Mouse (Mus musculus) kidney, embryonic 14.5 days (tissue): ENCODE measurements around the gene Akap6. TPM values are rescaled to one million over a fixed set of nuclear protein-coding genes. Genes with fewer than 3 reads are reported as not detected.

Source experiments
- ATAC-seq: fragments of 200-750 bp; cut with Nextera tagmentation; 2 replicates; pipeline ENCODE4 v1.8.0; 2017; ENCODE audit warnings: moderate number of reproducible peaks, mild to moderate bottlenecking, moderate TSS enrichment, moderate library complexity; ENCODE audit not compliant: low FRiP score, low TSS enrichment
- H3K27ac ChIP-seq: fragments of 300-500 bp; sonication (generic); 2 replicates; pipeline ENCODE4 v1.5.1; 2014; ENCODE audit warnings: low read depth, mild to moderate bottlenecking, low read length, moderate library complexity, mixed read lengths
- H3K27me3 ChIP-seq: fragments of 300-500 bp; sonication (generic); 2 replicates; pipeline ENCODE4 v1.6.1; 2014; ENCODE audit warnings: mild to moderate bottlenecking, low read length; ENCODE audit not compliant: control insufficient read depth, insufficient read depth
- H3K36me3 ChIP-seq: fragments of 300-500 bp; sonication (generic); 2 replicates; pipeline ENCODE4 v1.6.1; 2014; ENCODE audit warnings: low read length, mixed read lengths; ENCODE audit not compliant: control insufficient read depth, insufficient read depth
- H3K4me1 ChIP-seq: fragments of 300-500 bp; sonication (generic); 2 replicates; pipeline ENCODE4 v1.6.1; 2014; ENCODE audit warnings: low read length, mixed read lengths; ENCODE audit not compliant: control insufficient read depth, insufficient read depth
- H3K4me2 ChIP-seq: fragments of 300-500 bp; sonication (generic); replicated peaks from 2 replicates; pipeline ENCODE4 v1.6.1; 2014; ENCODE audit warnings: low read depth, mild to moderate bottlenecking, low read length
- H3K4me3 ChIP-seq: fragments of 300-500 bp; sonication (generic); 2 replicates; pipeline ENCODE4 v1.5.1; 2014; ENCODE audit warnings: mild to moderate bottlenecking, low read length
- H3K9ac ChIP-seq: fragments of 300-500 bp; sonication (generic); 2 replicates; pipeline ENCODE4 v1.6.1; 2014; ENCODE audit warnings: low read depth, mild to moderate bottlenecking, low read length, moderate library complexity
- H3K9me3 ChIP-seq: fragments of 300-500 bp; sonication (generic); 2 replicates; pipeline ENCODE4 v1.6.1; 2016; ENCODE audit warnings: low read length; ENCODE audit not compliant: control insufficient read depth
- WGBS: fragments of 180-500 bp; shearing (Covaris S2); extraction: QIAGEN DNeasy Blood & Tissue Kit; methylation state at CpG from one replicate; pipeline ENCODE4 v1.1.7; 2014; 5-methylcytosine and 5-hydroxymethylcytosine counted together
- polyA plus RNA-seq: library from polyadenylated mRNA; unstranded; fragments of >200 nt; fragmentation: Nextera tagmentation; extraction: Ambion mirVana; gene quantifications from 2 replicates; pipeline ENCODE4 v1.2.1, GENCODE M21; 2014

Akap6 gene
- polyA plus RNA-seq, 1 experiment from 2014 or later, result 0.18 TPM

DNA sequence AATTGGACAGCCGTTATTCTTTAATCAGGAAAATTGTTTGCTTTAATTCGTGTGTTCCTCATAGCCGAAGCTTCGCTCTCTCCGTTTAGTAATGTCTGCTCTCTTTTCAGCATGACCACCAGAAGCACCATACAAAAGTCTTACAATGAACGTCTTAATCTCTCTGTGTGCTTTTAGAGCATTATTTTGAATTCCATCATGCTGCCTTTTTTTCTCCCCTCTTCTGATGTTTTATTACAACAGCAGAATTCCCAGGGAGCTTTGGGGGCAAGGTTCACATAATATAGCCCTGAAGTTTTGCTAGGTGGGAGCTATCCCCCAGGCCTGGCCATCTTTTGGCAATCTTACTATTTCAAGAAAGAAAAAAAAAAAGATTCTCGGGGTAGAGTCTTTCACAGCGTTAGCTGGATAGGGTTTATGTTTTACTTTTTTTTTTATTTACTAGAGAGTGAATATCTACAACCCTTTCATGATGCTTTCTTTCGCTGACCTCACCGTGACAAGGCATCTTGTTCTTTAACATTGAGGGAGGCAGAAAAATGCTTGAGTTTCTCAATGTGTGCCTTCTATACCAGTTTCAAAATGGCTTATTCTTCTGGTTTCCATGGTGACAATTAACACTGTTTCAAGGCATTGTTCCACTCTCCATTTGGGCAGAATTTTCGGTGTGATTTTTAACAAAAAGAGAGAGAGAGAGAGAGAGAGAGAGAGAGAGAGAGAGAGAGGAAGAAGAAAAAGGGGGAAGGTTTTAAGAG lies 366.0 kb downstream of the Akap6 start:
- no peaks in the 10 kb centered on the region for H3K36me3 ChIP-seq

GRCm38 (mm10) chr12:53066321-53066720 lies 367.1 kb downstream of the Akap6 start:
- Histone ChIP-seq H3K4me1 (no peaks in the 10 kb centered on the region), H3K27ac (no peak overlapping the region), H3K9ac (no peak overlapping the region), H3K36me3 (no peaks in the 10 kb centered on the region), H3K4me3 (no peak overlapping the region), H3K27me3 (no peaks in the 10 kb centered on the region), H3K9me3 (no peaks in the 10 kb centered on the region), H3K4me2 (no peak overlapping the region)
- ATAC-seq, result no peak
- 90% methylated on average over 9 of the region's 9 CpGs for WGBS

More for the DNA sequence above, 366.0 kb downstream of the Akap6 start:
- 80% methylated on average over 11 of the region's 11 CpGs for WGBS
- H3K4me1 ChIP-seq, result no peaks in the 10 kb centered on the region
- H3K27ac ChIP-seq, result no peak overlapping the region
- no peak for ATAC-seq
- no peak overlapping the region for H3K4me2 ChIP-seq
- no peak overlapping the region for H3K9ac ChIP-seq
- no peaks in the 10 kb centered on the region for H3K9me3 ChIP-seq
- no peaks in the 10 kb centered on the region for H3K27me3 ChIP-seq
- no peak overlapping the region for H3K4me3 ChIP-seq

- no peaks in the 10 kb centered on the region for H3K27me3 ChIP-seq
- WGBS, result 85% methylated on average over 5 of the region's 5 CpGs
- no peak overlapping the region for H3K4me2 ChIP-seq
- H3K4me1 ChIP-seq, result no peaks in the 10 kb centered on the region
- H3K27ac ChIP-seq, result no peak overlapping the region
- no peak overlapping the region for H3K9ac ChIP-seq
- H3K9me3 ChIP-seq, result no peaks in the 10 kb centered on the region
- no peaks in the 10 kb centered on the region for H3K36me3 ChIP-seq
- ATAC-seq, result no peak
- no peak overlapping the region for H3K4me3 ChIP-seq
Measured at GRCm38 (mm10) chr12:53070907-53071306, 371.7 kb downstream of the Akap6 start.

DNA sequence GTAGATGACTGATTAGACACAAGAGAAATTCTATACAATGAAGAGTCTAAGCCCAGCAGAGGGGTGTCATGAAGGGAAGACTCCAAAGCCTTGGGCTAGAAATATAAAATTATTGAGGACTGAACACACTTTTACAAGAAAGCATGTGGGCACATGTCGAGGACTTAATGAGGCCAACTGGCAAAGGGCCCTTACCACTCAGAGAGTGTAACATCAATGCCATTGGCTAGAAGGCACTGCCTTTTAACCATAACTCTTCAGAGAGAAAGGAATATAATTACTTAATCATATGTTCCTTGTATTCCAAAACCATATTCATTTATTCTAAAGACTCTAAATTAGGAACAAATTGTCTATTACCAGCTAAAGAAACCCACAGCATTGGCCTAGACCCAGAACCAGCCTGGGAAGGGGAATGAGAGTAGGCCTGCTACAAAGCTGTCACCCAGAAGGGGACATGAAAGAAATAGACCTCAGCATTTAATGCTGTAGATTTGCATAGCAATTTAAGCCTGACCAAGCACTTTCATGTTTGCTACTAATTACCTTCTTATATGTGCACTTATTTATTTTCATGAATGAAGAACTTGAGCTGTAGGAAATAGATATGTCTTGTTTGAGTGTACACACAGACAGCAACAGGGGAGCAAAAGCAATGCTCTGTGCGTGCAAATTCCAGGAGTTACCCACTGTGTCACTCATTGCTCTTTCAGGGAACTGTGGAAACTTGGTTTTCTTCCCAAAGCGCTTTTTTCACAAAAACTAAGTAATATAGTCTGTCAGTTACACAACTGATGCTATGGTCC lies 377.6 kb downstream of the Akap6 start:
- Histone ChIP-seq H3K4me1 (no peaks in the 10 kb centered on the region), H3K9me3 (no peaks in the 10 kb centered on the region), H3K27ac (no peak overlapping the region), H3K36me3 (no peaks in the 10 kb centered on the region), H3K27me3 (no peaks in the 10 kb centered on the region), H3K4me3 (no peak overlapping the region), H3K4me2 (no peak overlapping the region), H3K9ac (no peak overlapping the region)
- 90% methylated on average over 3 of the region's 3 CpGs for WGBS
- no peak for ATAC-seq

- H3K27me3 ChIP-seq, result no peaks in the 10 kb centered on the region
- H3K36me3 ChIP-seq, result no peaks in the 10 kb centered on the region
- H3K4me3 ChIP-seq, result no peak overlapping the region
- no peak overlapping the region for H3K4me2 ChIP-seq
- H3K27ac ChIP-seq, result no peak overlapping the region
- ATAC-seq, result no peak
- H3K9ac ChIP-seq, result no peak overlapping the region
- no peaks in the 10 kb centered on the region for H3K9me3 ChIP-seq
- no peaks in the 10 kb centered on the region for H3K4me1 ChIP-seq
- WGBS, result 74% methylated on average over 3 of the region's 3 CpGs
Measured at GRCm38 (mm10) chr12:53085789-53086188, 386.6 kb downstream of the Akap6 start.

DNA sequence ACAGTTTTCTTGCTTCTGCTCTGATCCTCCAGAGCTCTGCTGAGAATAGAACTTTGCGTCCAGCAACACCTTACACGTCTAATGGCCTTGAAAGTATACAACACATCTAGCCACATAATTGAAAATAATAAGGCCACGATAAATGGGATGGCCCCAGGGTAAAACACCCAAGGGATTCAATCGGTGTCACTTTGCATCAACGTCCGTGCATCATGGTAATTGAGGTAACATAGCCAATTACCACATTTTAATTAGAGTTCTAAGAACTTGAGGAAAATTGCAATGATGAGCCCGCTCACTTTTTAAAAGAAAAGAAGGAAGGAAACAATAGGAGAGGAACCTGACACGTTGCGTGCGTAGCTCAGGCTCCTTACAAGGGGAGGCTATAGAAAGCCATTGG lies 413.1 kb downstream of the Akap6 start:
- H3K27me3 ChIP-seq, result no peaks in the 10 kb centered on the region
- no peak overlapping the region for H3K4me3 ChIP-seq
- ATAC-seq, result no peak
- H3K4me1 ChIP-seq, result no peaks in the 10 kb centered on the region
- H3K9me3 ChIP-seq, result no peaks in the 10 kb centered on the region
- H3K4me2 ChIP-seq, result no peak overlapping the region
- WGBS, result 89% methylated on average over 10 of the region's 10 CpGs
- no peak overlapping the region for H3K27ac ChIP-seq
- no peaks in the 10 kb centered on the region for H3K36me3 ChIP-seq
- H3K9ac ChIP-seq, result no peak overlapping the region

DNA sequence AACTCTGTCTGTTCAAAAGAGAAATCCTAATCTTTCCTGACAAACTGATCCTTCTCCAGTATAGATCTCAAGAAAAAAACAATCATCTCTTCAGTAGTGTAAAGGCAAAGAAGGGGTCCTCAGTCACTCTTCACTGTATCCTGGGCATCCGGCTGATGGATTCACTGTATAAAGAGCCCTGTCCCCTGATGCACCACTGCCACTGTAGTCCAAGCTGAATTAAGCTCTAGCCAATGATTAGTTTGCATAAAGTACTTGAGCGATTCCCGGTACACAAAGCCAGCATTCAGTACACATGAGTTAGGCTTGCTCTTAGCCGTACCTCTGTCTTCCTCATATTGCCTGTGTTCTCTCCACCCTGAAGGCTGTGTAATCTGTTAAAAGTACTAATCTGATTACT lies 420.2 kb downstream of the Akap6 start:
- Histone ChIP-seq H3K9me3 (no peaks in the 10 kb centered on the region), H3K4me1 (0 out of 2 replicates have a peak, but pooled peaks cover 3% of the 10 kb centered on the region), H3K27me3 (no peaks in the 10 kb centered on the region), H3K9ac (no peak overlapping the region), H3K4me3 (no peak overlapping the region), H3K4me2 (no peak overlapping the region), H3K27ac (no peak overlapping the region), H3K36me3 (no peaks in the 10 kb centered on the region)
- 72% methylated on average over 4 of the region's 4 CpGs for WGBS
- ATAC-seq, result no peak

- Histone ChIP-seq H3K27me3 (no peaks in the 10 kb centered on the region), H3K4me3 (no peak overlapping the region), H3K36me3 (no peaks in the 10 kb centered on the region), H3K9me3 (no peaks in the 10 kb centered on the region), H3K4me2 (peak overlapping the region; percentile 15; the same call in 1 of the 2 replicates), H3K9ac (no peak overlapping the region), H3K27ac (no peak overlapping the region), H3K4me1 (0 out of 2 replicates have a peak, but pooled peaks cover 3% of the 10 kb centered on the region)
- no peak for ATAC-seq
- WGBS, result 66% methylated on average over 7 of the region's 7 CpGs
Measured at GRCm38 (mm10) chr12:53124131-53124530, 424.9 kb downstream of the Akap6 start.

- no peak for ATAC-seq
- Histone ChIP-seq H3K27me3 (no peaks in the 10 kb centered on the region), H3K4me1 (0 out of 2 replicates have a peak, but pooled peaks cover 3% of the 10 kb centered on the region), H3K9me3 (no peaks in the 10 kb centered on the region), H3K4me2 (no peak overlapping the region), H3K36me3 (no peaks in the 10 kb centered on the region), H3K4me3 (no peak overlapping the region), H3K27ac (no peak overlapping the region), H3K9ac (no peak overlapping the region)
- WGBS, result 46% methylated on average over 1 of the region's 1 CpGs
Measured at GRCm38 (mm10) chr12:53124696-53125095, 425.5 kb downstream of the Akap6 start.
